Mouse (Mus musculus): ENCODE results near the gene Pnma1.
A peak's percentile ranks its signal among the peaks of the same experiment; 100 is the strongest.

The Pnma1 gene

DNA sequence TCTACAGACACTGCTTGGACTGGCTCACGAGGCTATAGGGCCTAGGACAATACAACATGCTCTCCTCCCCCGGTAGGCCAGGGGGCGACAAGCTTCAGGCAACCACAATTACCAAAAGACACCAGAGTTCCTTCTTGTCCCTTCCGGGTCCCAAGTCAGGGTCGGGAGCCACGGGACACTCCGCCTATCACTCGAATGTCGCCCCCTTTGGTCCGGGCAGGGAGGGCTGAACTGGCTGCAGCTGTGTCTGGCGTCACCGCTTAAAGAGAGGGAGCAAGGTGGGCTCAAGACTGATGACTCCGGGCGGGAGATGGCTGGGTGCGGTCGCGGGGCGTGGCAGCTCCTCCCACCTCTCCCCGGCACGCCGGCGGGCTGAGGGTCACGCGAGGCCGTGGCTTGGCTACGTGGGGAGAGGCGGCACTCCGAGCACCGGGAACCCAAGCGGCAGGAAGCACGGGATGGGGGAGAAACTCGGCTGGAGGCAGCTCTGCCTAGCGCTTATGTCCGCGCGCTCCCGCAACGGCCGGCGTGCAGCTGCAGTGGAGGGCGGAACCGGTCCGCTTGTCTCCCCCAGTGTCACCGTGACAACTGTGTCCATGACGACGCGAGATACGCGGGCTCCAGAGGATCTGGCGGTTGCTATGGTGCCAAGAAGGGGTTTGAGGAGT, at the start of gene Pnma1:
Gene Pnma1, minus strand, starts transcription at position 536 of the 668 bp plus-strand sequence.
- DNase-seq (ENCODE audit: inconsistent age in 2 of 2, low spot score in 1 of 2): peak; percentile 65 to 86

DNA sequence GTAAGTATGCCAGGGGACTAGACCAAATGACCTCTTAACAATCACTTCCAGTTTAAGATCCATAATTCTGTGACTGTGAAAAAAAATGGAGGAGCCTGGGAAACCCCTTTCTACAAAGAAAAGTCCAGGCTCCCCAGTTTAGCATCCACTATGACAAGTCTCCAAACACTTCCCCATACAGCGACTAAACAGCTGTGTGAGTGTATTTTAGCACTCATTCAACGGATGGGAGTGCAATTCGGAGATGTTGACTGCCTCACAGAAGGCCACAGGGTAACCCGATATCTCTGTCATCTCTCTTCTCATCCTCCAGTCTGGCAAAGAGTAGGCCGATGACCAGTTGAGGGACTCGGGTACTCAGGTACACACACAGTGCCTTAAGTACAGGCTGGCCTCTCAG, 46.9 kb upstream of the Pnma1 start:
- no peak for DNase-seq (ENCODE audit: inconsistent age in 2 of 2, low spot score in 1 of 2)

DNA sequence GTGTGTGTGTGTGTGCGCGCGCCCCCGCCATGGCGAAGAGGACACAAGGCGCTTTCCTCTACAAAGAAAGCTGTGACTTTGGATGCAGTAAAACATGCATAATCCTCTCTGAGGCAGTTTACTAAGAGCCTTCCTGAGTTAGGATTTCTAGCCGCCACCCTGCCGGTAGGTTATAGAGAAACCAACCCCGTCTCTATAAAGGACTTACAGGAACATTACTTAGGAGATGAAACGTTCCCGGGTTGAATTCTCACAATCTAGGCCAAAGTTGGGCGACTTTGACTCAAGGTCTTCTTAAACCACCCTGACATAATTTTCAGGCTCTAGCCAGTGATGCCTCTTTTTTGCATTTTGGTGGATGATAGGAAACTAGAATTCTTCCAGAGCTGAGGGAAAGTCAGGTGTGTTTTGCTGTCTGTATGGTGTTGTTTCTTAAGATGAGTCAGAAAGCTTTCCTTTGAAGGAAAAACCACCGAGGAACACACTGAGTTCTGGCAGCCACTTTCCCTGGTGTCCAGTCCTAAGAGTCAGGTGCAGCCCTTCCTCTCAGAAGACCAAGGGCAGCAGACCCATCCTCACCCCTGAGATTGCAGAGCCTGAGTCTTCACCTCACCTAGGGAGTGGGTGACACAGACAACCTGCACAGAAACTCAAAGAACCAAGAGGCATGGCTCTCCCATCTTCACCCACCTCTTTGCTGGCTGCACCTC, 46.3 kb upstream of the Pnma1 start:
- DNase-seq (ENCODE audit: inconsistent age in 2 of 2, low spot score in 1 of 2): no peak

DNA sequence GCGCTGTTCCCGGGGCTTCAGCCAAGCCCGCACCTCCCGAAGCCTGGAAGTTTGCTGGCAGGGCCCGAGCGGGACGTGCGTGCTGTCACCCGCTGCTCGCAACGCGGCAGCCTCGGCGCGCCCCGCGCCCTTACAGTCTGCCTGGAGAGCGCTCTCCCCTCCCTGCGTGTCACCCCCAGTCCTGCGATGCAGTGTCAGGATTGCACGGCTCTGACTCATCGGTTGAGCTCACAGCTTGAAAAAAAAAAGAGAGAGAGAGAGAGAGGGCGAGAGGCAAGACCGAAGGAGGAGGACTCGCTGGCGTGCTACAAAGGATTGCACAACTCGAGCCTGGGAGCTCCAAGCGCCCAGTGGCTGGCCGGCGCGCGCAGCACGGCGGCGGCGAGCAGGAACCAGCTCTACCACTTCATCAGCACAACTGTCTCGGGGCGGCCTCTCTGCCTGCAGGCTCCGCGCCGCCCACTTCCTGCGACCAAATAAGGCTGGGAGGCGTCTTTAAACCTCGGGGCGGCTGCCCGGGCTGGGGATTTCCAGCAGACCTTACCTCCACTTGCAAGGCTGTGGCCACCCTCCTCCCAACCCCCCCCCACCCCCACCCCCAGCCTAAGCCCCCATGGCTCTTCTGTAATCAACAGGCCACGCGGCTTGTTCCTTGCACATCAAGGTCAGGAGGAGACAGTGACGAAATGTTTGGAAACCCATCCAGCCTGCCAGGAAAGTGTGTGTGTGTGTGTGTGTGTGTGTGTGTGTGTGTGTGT, 45.5 kb upstream of the Pnma1 start:
- peak; percentile 97 for DNase-seq (ENCODE audit: inconsistent age in 2 of 2, low spot score in 1 of 2)

DNA sequence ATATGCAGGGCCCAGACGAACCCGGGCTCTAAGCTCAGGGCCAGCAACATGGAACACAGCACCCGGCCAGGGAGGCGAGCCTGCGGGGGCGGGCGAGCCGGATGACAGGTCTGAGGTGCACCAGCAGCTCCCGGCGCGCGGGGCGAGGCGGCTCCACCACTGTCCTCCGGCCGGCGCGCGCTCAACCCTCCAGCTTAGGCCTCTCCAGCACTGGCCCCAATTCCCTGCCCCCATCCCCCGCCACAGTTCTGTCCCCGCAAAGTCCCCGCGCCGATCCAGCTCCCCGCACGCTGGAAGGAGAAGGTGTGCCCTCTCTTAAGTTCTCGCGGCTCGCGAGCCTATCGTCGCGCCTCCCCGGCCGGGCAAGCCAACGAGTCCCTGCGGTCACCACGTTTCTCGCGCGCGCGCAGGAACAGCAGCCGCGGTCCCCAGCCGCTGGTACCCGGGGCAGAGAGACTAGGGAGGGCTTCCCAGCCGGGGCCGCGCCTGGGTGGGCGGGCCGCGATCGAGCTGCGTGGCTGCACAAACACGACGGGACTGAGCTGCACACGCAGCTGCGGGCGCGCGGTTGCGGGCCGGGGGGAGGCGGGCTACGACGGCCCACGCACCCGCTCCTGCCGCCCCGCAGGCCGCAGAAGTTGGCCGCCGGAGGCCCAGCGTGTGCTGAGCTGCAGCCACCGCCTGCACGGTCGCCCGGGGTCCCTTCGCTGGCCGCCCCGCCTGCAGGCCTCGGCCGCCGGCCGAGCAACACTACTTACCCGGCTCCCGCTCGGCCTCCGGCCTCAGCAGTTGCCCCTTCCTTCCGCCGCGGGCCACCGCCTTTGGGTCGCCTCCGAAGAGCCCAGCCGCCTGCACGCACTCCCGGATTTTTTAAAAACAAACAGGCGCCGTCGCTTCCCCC, 44.7 kb upstream of the Pnma1 start:
- peak; percentile 81 to 94 for DNase-seq (ENCODE audit: inconsistent age in 2 of 2, low spot score in 1 of 2)

DNA sequence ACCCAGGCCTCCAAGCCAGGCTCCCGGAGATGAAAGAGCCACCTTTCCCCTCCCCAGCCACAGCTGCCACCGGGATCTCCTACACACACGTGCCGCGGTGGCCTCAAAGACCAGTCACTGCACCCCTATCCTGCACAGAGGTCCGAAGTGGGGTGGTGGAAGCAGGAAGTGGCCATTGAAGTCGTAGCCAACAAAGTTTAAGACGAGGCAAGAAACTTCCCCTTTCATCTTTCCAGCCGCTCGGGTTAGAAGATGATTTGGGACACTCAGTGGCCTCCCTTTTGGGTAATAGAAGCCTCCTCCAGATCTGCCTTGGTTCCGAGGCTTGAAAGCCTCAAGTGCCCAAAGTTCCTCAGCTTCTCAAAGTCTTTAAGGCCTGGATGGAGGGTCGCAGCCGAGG, 44.0 kb upstream of the Pnma1 start:
- no peak for DNase-seq (ENCODE audit: inconsistent age in 2 of 2, low spot score in 1 of 2)

DNA sequence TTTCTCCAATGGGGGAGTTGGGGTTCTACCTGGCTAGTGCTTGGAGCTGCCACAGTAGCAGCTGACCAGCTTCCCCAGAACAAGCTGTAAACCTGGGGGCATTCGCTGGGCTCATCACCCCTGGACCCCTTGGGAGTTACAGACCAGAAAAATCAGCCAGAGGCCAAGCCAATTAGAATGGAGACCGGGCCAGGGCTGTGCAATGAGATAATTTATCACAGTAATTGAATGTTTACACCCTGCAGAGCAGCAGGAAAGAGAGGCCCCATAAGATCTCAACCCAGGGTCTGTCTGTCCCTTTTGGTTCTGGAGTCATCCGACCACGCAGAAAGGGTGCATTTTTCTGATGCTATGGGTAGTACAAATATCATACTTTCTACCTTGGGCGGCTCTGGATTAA, 43.5 kb upstream of the Pnma1 start:
- no peak for DNase-seq (ENCODE audit: inconsistent age in 2 of 2, low spot score in 1 of 2)

DNA sequence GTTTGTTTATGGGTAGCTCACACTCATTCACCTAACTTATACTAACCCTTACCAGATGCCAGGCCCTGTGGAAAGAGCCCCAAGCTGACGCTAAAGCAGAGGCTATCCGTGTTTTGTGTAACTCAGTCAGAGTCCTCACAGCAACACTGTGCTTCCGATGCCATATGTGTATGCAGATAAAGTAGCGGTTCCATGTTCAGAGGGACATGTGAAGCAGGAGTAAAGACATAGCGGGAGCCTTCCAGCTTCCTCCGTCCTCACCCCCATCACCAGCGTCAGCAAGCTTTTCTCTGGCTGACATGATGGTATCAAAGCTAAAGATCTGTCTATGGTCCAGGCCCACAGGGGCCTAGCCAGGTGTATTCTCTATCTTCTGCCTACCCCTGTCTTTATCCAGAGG, 42.9 kb upstream of the Pnma1 start:
- peak in 1 of 2 experiments; percentile 49 for DNase-seq (ENCODE audit: inconsistent age in 2 of 2, low spot score in 1 of 2)

DNA sequence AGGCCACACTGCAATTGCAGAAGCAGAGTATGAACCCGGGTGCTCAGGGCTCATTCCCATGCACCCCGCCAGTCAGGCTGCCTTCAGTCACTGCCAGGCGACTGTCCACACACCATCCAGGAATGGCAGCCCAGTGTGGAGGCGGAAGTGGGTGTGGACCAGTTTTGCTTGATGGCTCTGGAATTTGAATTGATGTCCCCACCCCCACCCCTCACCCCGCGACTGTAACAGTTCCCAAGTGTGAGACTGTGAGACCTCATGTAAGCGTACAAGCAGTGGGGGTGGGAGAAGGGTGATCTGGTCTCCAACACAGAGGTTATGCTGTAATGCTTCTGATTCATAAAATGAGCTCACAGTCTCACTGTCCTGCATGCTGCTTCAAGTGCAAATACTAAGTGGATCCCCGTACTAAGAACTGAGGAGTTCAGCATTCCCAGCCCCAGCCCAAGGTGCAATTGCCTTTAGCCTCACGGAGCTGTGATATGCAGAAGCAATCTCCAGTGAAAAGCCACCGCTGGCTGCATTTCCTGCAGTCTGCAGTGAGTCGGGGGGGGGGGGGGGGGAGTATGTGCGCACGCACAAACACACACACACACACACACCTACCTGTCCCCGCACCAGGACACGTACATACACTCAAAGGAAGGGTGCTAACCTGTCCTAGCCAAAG, 42.0 kb upstream of the Pnma1 start:
- DNase-seq (ENCODE audit: inconsistent age in 2 of 2, low spot score in 1 of 2): peak in 1 of 2 experiments; percentile 38

DNA sequence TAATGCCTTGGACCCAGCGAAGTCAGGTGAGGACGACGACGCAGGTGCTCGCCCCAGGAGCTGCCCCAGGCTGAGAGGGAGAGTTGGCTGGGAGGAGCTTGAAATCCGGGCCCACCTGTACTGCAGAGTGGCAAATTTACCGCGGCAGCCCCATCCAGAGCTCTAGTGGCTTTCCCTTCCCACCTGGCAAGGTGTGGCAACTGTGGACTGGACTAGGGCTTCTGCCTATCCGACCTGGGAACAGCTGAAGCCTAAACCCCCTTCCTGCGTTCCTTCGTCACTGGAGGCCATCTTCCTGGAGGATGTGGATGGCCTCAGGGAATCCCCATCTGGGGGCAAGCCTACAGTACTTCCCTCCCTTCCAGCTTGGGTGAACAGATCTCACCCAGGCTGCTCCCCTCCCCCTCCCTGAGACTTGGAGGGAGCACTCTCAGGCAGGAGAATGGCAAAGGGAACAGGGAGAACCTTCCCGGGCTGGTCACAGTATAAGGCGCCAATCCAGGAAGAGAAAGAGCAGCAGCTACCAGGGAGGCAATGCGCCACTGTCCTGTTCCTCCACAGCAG, 40.7 kb upstream of the Pnma1 start:
- peak in 1 of 2 experiments; percentile 49 for DNase-seq (ENCODE audit: inconsistent age in 2 of 2, low spot score in 1 of 2)

DNA sequence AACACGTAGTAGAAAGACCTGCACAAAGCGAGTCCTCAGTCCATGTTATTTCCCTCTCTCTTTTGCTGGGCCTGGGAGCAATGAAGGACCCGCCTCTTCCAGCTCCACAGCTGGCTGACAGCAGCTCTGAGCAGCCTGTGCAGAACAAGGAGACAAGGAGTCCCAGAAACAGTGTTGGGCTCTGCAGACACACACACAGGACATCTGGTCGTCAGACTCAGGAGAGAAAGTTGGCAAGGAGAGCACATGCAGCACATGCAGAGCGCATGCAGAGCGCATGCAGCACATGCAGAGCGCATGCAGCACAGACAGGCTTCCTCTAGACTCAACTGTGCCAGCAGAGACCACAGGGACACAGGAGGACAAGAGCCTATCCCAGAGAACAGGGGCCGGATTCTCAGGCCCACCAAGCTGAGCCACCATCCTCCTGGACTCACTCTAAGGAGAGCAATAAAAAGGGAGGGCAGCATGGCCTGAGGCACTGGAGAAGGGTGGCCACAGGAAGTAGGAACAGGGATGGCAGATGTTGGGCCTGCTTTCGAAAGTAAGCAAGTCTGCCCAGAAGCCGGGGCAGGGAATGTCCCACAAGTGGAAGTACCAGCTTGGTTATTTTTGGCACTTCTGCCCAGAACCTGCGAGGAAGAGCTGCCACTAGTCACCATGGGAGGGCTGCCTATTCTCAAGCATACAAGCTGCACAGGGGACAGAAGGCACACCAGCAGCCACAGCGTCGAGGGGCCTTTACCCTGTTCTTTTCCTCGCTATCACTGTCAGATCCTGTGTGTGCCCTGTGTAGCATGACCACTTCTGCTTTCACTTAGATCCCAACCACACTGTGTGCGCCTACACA, 39.7 kb upstream of the Pnma1 start:
- DNase-seq (ENCODE audit: inconsistent age in 2 of 2, low spot score in 1 of 2): peak in 1 of 2 experiments; percentile 72

DNA sequence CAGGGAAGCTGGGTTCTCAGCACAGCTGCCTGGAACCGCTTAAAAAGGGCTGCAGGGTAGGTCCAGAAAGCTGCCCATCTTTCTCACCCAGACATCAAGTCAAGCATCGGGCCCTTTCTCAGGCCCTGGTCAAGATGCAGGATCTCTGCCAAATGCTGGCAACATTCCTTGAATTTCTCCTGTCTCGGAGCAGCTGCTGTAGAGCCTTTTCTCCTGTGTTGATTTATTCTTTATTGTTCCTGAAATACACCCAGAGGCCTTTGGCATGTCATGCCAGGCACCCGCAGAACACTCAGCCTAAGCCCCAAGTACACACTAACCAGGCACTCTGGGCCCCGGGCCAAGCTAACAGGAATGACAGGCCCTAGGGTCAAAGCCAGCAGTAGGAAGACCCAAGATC, 38.7 kb upstream of the Pnma1 start:
- peak; percentile 66 to 76 for DNase-seq (ENCODE audit: inconsistent age in 2 of 2, low spot score in 1 of 2)

DNA sequence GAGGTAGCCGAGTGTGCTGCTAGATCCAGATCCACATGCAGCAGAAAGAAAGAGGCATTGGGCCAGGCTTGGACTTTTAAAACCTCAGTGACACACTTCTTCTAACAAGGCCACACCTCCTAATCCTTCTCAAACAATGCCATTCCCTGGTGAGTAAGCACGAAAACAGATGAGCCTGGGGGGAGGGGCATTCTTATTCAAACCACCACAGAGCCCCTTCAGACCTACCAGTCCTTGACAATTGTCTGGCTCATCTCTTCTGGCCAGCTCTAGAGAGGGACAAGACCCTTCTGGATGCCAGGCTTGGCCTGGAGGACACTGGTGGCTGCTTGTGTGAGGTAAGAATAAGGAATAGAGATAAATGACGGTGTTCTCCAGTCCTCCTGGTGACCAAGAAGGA, 38.2 kb upstream of the Pnma1 start:
- no peak for DNase-seq (ENCODE audit: inconsistent age in 2 of 2, low spot score in 1 of 2)

DNA sequence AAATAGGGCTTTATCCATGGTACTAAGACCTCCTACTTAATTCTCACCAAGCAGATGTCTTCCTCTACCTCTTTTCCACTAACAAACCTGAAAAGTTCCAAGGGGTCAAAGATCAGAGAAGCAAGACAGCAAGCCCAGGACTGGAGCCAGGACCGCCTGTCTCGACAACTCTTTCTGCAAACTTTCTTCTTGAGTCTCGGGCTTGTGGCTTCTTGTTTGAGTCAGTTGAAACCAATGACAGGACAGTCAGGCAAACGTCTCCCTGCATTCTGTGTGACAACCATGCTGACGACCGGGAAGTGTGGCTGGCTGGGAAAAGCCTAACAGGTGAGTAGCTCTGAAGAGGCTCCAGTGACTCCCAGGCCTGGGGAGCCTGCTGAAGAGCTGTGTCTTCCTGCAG, 37.3 kb upstream of the Pnma1 start:
- no peak for DNase-seq (ENCODE audit: inconsistent age in 2 of 2, low spot score in 1 of 2)

DNA sequence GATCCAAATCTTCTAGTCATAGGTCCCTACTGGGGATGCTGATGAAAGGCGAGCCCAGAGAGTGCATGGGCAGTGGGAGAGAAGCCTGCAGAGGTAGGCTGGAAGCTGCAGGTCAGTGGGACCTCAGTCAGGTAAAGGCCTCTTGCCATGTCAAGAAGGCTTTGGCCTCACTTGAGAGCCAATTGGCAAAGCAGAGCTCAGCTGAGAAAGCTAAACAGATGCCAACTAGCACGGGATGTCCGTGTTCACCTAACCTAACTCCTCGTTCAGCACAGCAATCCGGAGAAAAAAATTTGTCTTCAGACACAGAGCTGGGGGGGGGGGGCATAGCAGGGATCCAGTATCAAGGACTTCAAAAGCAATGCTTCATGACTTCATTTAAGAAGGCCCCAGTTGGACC, 36.7 kb upstream of the Pnma1 start:
- no peak for DNase-seq (ENCODE audit: inconsistent age in 2 of 2, low spot score in 1 of 2)

DNA sequence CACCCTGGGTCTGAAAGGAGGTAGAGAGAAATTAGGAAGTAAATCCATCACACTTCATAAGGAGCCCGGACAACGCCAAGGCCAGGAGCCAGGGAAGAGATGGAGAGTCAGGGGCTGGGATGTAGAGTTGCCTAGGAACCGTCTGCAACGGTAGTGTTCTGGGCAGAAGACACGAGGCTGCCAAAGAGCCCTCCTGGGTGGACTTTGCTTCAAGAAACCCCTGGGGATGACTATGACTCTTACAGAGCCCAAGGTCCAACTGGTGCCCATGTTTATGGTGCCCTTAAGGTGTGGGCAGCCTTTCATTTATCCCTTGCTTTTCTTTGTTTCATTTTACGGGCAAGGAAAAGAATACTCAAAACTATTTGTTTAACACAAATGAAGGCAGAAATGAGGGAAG, 33.7 kb upstream of the Pnma1 start:
- no peak for DNase-seq (ENCODE audit: inconsistent age in 2 of 2, low spot score in 1 of 2)

DNA sequence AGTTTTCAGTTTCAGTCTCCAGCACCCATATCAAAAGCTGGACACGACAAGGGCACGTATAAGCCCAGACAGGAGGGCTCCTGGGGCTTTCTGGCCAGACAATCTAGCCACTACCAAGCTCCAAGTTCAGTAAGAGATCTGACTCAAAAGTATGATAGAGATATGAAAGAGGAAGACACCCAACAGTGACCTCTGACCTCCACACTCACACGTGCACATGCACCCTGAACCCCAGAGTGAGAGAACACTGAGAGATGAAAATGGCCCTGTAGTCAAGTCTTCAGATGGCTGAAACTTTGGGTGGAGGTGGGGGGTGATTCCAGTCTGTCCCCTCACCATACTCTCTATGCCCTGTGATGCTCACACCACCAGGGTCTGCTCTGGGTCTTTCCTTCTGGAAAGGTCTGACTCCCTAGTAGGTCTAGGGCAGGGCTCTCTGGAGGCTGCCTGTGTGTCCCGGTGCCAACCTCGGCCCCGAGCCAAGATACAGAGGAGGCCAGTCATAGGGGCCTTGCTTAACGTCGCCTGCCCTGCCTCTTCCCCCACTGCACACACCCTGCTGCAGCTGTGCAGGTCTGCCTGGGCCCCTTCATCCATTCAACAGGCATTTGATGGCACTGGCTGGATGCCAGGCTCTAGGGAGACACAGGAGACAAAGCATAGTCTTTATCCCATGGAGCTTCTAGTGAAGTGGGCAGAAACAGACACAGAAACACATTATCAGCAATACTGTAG, 32.6 kb upstream of the Pnma1 start:
- peak; percentile 92 to 96 for DNase-seq (ENCODE audit: inconsistent age in 2 of 2, low spot score in 1 of 2)

DNA sequence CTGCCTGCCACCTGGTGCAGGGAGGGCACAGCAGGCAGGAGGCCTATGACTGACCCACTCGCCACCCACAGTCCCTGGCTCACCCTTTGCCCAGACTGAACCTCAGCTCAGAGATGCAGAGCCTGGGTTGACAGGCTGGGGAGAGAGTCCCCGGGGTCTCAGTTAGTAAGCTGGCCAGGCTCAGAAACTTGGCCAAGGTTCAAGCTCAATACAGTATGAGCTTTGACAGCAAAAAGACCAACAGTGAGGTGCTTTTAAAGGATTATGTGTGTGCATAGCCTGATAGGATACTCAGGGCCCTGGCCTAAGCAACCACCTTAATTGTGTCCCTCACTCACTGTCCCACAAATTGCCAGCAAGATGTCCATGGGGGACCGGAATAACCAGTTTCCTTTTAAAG, 31.8 kb upstream of the Pnma1 start:
- peak in 1 of 2 experiments; percentile 64 for DNase-seq (ENCODE audit: inconsistent age in 2 of 2, low spot score in 1 of 2)

All from adrenal gland, adult (tissue).